Comparison of ENCODE assay signal across 27 mouse cellular contexts in the genomic region with DNA sequence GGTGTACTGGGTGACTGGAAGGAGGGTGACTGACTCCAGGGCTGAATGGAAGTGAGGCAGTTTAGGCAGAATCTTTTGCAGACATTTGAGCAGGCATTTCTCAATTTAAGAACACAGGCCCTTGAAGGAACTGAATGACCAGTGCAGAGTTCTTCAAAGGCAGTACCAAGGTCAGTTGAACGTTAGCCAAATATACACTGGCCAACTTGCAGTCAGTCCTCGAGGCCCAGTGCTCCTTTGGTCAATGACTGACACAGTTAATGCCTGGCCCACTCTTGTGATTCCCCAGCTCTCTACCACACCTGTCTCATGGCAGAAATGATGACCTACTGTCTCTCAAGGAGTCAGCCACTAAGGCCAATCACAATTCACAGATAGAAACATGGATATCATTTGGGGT.
DNase-seq lines count a peak whose midpoint lies in the region; ATAC-seq lines count a peak whose summit lies in the region.
"Had no signal": no experiment of that assay in that cellular context is flagged by ENCODE, and none has a peak within 500 bp of the region (broad histone marks: within the 10 kb centered on the region; RNA-seq: fewer than 3 reads in every experiment).

No protein-coding gene starts in this region.

- no peak overlapping the region for H3K4me2 ChIP-seq in kidney, embryonic 14.5 days (replicated peaks; ENCODE audit: low read depth, low read length)
- H3K4me2 ChIP-seq: forebrain, embryonic 12.5 days; heart, embryonic 11.5 days; hindbrain, embryonic 12.5 days; intestine, embryonic 15.5 days; liver, embryonic 11.5 days; lung, embryonic 15.5 days; midbrain, embryonic 15.5 days; neural tube, embryonic 15.5 days; stomach, embryonic 15.5 days had no signal

- no peaks in the 10 kb centered on the region for H3K9me3 ChIP-seq in kidney, embryonic 14.5 days (ENCODE audit: control insufficient read depth, low read length)
- H3K9me3 ChIP-seq: forebrain, embryonic 12.5 days; hindbrain, embryonic 12.5 days; intestine, embryonic 15.5 days; lung, embryonic 15.5 days; midbrain, embryonic 10.5 days; midbrain, embryonic 15.5 days; neural tube, embryonic 15.5 days; stomach, embryonic 15.5 days had no signal

- no peaks in the 10 kb centered on the region for H3K27me3 ChIP-seq in kidney, embryonic 14.5 days (ENCODE audit: control insufficient read depth, insufficient read depth, low read length)
- H3K27me3 ChIP-seq: CH12.LX; forebrain, embryonic 12.5 days; hindbrain, embryonic 12.5 days; intestine, embryonic 15.5 days; lung, embryonic 15.5 days; midbrain, embryonic 15.5 days; neural tube, embryonic 15.5 days; stomach, embryonic 15.5 days had no signal

- peak; percentile 7 to 46 for DNase-seq in adrenal gland, adult (ENCODE audit: inconsistent age in 2 of 2, low spot score in 1 of 2)
- DNase-seq in adrenal gland, adult 18-20 months (ENCODE audit: low spot score in 2 of 2): no peak
- peak; percentile 30 for DNase-seq in kidney, adult 18-20 months
- DNase-seq in kidney, postnatal 10 days: peak; percentile 21
- DNase-seq in cerebellum, postnatal 4 days (ENCODE audit: low spot score in 2 of 2): no peak
- DNase-seq: cerebellum, adult 11-12 months; cerebellum, adult 9-11 months; gastrocnemius, postnatal 14 days; heart, postnatal 36 days; retina, postnatal 1 day; right cerebral cortex, postnatal 25 days had no signal

- H3K27ac ChIP-seq in kidney, embryonic 14.5 days (ENCODE audit: low read depth, low read length): no peak overlapping the region
- H3K27ac ChIP-seq: forebrain, embryonic 12.5 days; hindbrain, embryonic 12.5 days; hindbrain, postnatal 0 days; intestine, embryonic 15.5 days; lung, embryonic 15.5 days; midbrain, embryonic 10.5 days; midbrain, embryonic 15.5 days; neural tube, embryonic 15.5 days; stomach, embryonic 15.5 days had no signal

- H3K4me3 ChIP-seq in kidney, embryonic 14.5 days (ENCODE audit: low read length): no peak overlapping the region
- H3K4me3 ChIP-seq: erythroblast, embryonic 14.5 days; forebrain, embryonic 12.5 days; hindbrain, embryonic 12.5 days; intestine, embryonic 15.5 days; lung, embryonic 15.5 days; midbrain, embryonic 10.5 days; midbrain, embryonic 15.5 days; neural tube, embryonic 15.5 days; stomach, embryonic 15.5 days had no signal

- no peaks in the 10 kb centered on the region for H3K4me1 ChIP-seq in kidney, embryonic 14.5 days (ENCODE audit: control insufficient read depth, insufficient read depth, low read length)
- H3K4me1 ChIP-seq: forebrain, embryonic 12.5 days; hindbrain, embryonic 12.5 days; intestine, embryonic 15.5 days; lung, embryonic 15.5 days; midbrain, embryonic 10.5 days; midbrain, embryonic 15.5 days; neural tube, embryonic 15.5 days; stomach, embryonic 15.5 days had no signal

- H3K36me3 ChIP-seq in kidney, embryonic 14.5 days (ENCODE audit: control insufficient read depth, insufficient read depth, low read length): no peaks in the 10 kb centered on the region
- H3K36me3 ChIP-seq: forebrain, embryonic 12.5 days; hindbrain, embryonic 12.5 days; intestine, embryonic 15.5 days; lung, embryonic 15.5 days; midbrain, embryonic 10.5 days; midbrain, embryonic 15.5 days; neural tube, embryonic 15.5 days; stomach, embryonic 15.5 days had no signal

- WGBS in kidney, embryonic 14.5 days: 53% methylated on average over 2 of the region's 2 CpGs

- no peak overlapping the region for H3K9ac ChIP-seq in kidney, embryonic 14.5 days (ENCODE audit: low read depth, low read length)
- H3K9ac ChIP-seq: forebrain, embryonic 12.5 days; hindbrain, embryonic 12.5 days; intestine, embryonic 15.5 days; lung, embryonic 15.5 days; midbrain, embryonic 15.5 days; neural tube, embryonic 15.5 days; stomach, embryonic 15.5 days had no signal

- no peak for ATAC-seq in kidney, embryonic 14.5 days (ENCODE audit: low FRiP score, low TSS enrichment)
- ATAC-seq in erythroid progenitor cell, adult 5-6 weeks (replicated peaks; ENCODE audit: low FRiP score, poor library complexity, severe bottlenecking): no peak
- ATAC-seq: activated CD4-positive, CD25-positive, alpha-beta regulatory T cell, adult 4 months; hindbrain, postnatal 0 days; intestine, embryonic 15.5 days; midbrain, embryonic 15.5 days had no signal

Comparison
In these comparisons a context has a peak if more than half of its experiments do, and no peak if none do; other contexts are left out.
1. DNase-seq: peak in adrenal gland, adult (2 of 2), kidney, adult 18-20 months (single experiment) and kidney, postnatal 10 days (single experiment); none in adrenal gland, adult 18-20 months (0 of 2) and cerebellum, postnatal 4 days (0 of 2).